Mouse (Mus musculus) myocyte (in vitro differentiated cells): Measurements from ENCODE around the gene Jmjd1c.

ENCODE experiments used
- CEBPB ChIP-seq: IDR thresholded peaks from 2 replicates; pipeline ENCODE4 v1.6.1; 2011; ENCODE audit warnings: mild to moderate bottlenecking, moderate library complexity; ENCODE audit not compliant: poor library complexity, insufficient read depth, severe bottlenecking
- E2F4 ChIP-seq: IDR thresholded peaks from one replicate; pipeline ENCODE4 v1.6.1; 2011; ENCODE audit warnings: mild to moderate bottlenecking, control low read depth, moderate library complexity; ENCODE audit not compliant: insufficient read depth
- MAX ChIP-seq: IDR thresholded peaks from one replicate; pipeline ENCODE4 v1.6.1; 2011; ENCODE audit warnings: low read depth, mild to moderate bottlenecking, control low read depth
- MYOD1 ChIP-seq, 3 experiments: IDR thresholded peaks; one replicate each; pipeline ENCODE4 v1.6.1; 2011; ENCODE audit warnings: control low read depth in 2 of 3, low read depth in 2 of 3, mild to moderate bottlenecking in 2 of 3, moderate library complexity in 1 of 3; ENCODE audit not compliant: insufficient read length in 2 of 3, control insufficient read depth in 1 of 3
- MYOG ChIP-seq, 3 experiments: IDR thresholded peaks; one replicate each; pipeline ENCODE4 v1.6.1; 2011; ENCODE audit warnings: control low read depth in 2 of 3, low read depth in 2 of 3, mild to moderate bottlenecking in 2 of 3; ENCODE audit not compliant: insufficient read length in 2 of 3, control insufficient read depth in 1 of 3, insufficient read depth in 1 of 3
- POLR2A ChIP-seq: IDR thresholded peaks from one replicate; pipeline ENCODE4 v1.6.1; 2011; ENCODE audit warnings: low read depth, mild to moderate bottlenecking, control low read depth, moderate library complexity; ENCODE audit not compliant: insufficient read length
- POLR2AphosphoS2 ChIP-seq: IDR thresholded peaks from one replicate; pipeline ENCODE4 v1.6.1; 2011; ENCODE audit warnings: low read depth, control low read depth; ENCODE audit not compliant: insufficient read length
- REST ChIP-seq: IDR thresholded peaks from one replicate; pipeline ENCODE4 v1.6.1; 2011; ENCODE audit warnings: mild to moderate bottlenecking, control low read depth, moderate library complexity; ENCODE audit not compliant: insufficient read depth, insufficient read length
- SRF ChIP-seq: IDR thresholded peaks from one replicate; pipeline ENCODE4 v1.6.1; 2011; ENCODE audit warnings: low read depth; ENCODE audit not compliant: control insufficient read depth, insufficient read length
- TCF12 ChIP-seq: IDR thresholded peaks from one replicate; pipeline ENCODE4 v1.6.1; 2011; ENCODE audit warnings: mild to moderate bottlenecking, control low read depth; ENCODE audit not compliant: poor library complexity, insufficient read depth, severe bottlenecking
- USF1 ChIP-seq: IDR thresholded peaks from one replicate; pipeline ENCODE4 v1.6.1; 2011; ENCODE audit warnings: low read depth, mild to moderate bottlenecking, control low read depth, moderate library complexity

- no peak for TF ChIP-seq POLR2AphosphoS2
- no peak for TF ChIP-seq POLR2A
- no peak for TF ChIP-seq MYOD1 (IDR thresholded peaks at IDR 0.05; ENCODE audit: control insufficient read depth in 1 of 3, insufficient read length in 2 of 3, low read depth in 2 of 3)
- no peak for TF ChIP-seq MAX
- no peak for TF ChIP-seq REST
- no peak for TF ChIP-seq SRF
- TF ChIP-seq CEBPB = no peak
- TF ChIP-seq TCF12 = no peak
- TF ChIP-seq USF1 = no peak
- TF ChIP-seq E2F4 = no peak
- TF ChIP-seq MYOG (IDR thresholded peaks at IDR 0.05; ENCODE audit: control insufficient read depth in 1 of 3, insufficient read depth in 1 of 3, insufficient read length in 2 of 3, low read depth in 2 of 3) = no peak
These were observed 30.5 kb upstream of the Jmjd1c start for GRCm38 (mm10) chr10:67065277-67065887.
